Mouse (Mus musculus) urinary bladder, adult 2 months (tissue): Measurements from ENCODE around the gene B230219D22Rik. TPM values are rescaled to one million over a fixed set of nuclear protein-coding genes. Genes with fewer than 3 reads are reported as not detected.
A peak's percentile ranks its signal among the peaks of the same experiment; 100 is the strongest.

Source experiments
- DNase-seq: peaks from one replicate; pipeline ENCODE4 v3.0.0; 2022; ENCODE audit warnings: low spot score
- polyA plus RNA-seq: library from polyadenylated mRNA; depleted of rRNA; stranded (reverse); fragments of >200 nt; gene quantifications from 2 replicates; pipeline ENCODE4 v1.2.3, GENCODE M21; 2012; rRNA removed

The B230219D22Rik gene
- polyA plus RNA-seq, 1 experiment = 72.9 TPM

DNA sequence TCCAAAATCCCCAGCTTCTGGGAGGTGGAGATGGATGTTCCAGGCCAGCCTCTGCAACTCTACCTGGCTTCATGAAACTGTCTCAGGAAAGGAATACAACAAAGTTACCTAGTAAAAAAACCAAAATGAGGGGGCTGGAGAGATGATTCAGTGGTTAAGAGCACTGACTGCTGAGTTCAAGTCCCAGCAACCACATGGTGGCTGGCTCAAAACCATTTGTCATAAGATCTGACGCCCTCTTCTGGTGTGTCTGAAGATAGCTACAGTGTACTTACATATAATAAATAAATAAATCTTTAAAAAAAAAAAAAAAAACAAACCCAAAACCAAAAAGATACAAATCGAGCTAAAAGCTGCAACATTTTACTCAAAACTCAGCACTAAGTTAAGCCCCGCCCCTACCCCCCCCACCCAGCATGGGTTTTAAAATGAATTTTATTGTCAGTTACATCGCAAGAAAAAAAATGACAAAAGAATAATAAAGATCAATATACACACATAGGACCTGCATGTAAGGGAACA, 33.7 kb downstream of the B230219D22Rik start:
- no peak for DNase-seq

- DNase-seq = peak; percentile 85
These were observed 34.4 kb downstream of the B230219D22Rik start, which contains the start of gene Pcbd2 for GRCm38 (mm10) chr13:55727120-55727838. TSS of gene Pcbd2 (plus strand) at chr13:55727368.

- DNase-seq = peak; percentile 46
These were observed 34.9 kb downstream of the B230219D22Rik start for GRCm38 (mm10) chr13:55727839-55728238.

- no peak for DNase-seq
These were observed 37.8 kb downstream of the B230219D22Rik start for GRCm38 (mm10) chr13:55730716-55731115.

GRCm38 (mm10) chr13:55732121-55732520, 39.2 kb downstream of the B230219D22Rik start:
- DNase-seq = no peak

DNA sequence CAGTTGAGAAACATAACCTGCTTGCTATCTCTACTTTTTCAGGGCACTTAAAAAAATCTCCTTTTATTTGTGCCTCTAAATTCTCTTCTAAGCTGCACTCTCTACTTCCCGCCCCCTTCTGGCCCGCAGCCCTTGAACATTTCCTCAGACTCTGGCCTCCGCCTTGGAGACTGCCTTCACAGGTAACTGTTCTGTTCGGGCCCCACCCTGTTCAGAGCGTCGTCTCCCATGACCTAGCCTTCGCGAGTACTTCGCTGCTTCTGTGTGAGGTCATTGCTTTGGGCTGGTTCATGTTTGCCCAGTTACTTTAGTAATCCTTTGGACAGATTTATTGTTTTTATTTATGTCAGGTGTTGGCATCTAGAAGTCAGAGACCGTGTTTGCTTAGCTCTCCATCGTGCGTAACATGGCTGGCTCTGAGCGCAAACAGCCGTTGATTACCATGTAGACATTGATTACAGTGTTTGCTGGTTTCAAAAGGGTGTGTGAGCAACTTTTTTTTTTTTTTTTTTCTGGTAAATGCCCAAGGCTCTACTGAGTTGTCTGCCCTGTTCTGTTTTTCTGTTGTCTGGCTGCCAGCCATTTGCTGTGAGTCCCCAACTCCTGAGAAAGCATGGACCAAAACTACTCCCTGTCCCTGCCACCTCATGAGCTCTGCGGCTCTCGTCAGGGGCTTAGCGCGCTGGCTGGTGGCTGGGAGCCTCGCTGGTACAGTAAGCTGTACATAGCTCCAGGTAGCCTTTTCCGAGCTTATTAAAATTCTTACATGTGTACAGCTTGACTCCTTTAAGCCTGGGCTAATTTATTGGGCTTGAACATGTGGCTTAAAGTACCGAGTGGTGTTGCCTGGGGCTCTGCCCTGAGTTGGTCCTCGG, 40.9 kb downstream of the B230219D22Rik start:
- no peak for DNase-seq

- no peak for DNase-seq
These were observed 45.0 kb downstream of the B230219D22Rik start for GRCm38 (mm10) chr13:55737885-55738284.

- no peak for DNase-seq
These were observed 49.4 kb downstream of the B230219D22Rik start for GRCm38 (mm10) chr13:55742306-55742705.

Other genes starting within 250 kb of the B230219D22Rik start
- gene Grk6, start 248.1 kb upstream of the B230219D22Rik start, polyA plus RNA-seq = 37.4 and 42.4 TPM in 2 replicates
- gene Prr7, start 228.9 kb upstream of the B230219D22Rik start, polyA plus RNA-seq = 3.5 and 3.8 TPM in 2 replicates
- gene Dbn1, start 205.0 kb upstream of the B230219D22Rik start, polyA plus RNA-seq = 43.0 and 45.3 TPM in 2 replicates
- gene Pdlim7, start 179.4 kb upstream of the B230219D22Rik start, polyA plus RNA-seq = 382 and 383 TPM in 2 replicates
- gene Dok3, start 163.8 kb upstream of the B230219D22Rik start, polyA plus RNA-seq = 5.1 and 6.9 TPM in 2 replicates
- gene Ddx41, start 156.5 kb upstream of the B230219D22Rik start, polyA plus RNA-seq = 45.1 and 51.6 TPM in 2 replicates
- gene Fam193b, start 122.0 kb upstream of the B230219D22Rik start, polyA plus RNA-seq = 86.0 and 97.9 TPM in 2 replicates
- gene Tmed9, start 119.4 kb upstream of the B230219D22Rik start, polyA plus RNA-seq = 136 and 157 TPM in 2 replicates
- gene B4galt7, start 93.2 kb upstream of the B230219D22Rik start, polyA plus RNA-seq = 17.7 and 22.1 TPM in 2 replicates
- 44.0 and 46.8 TPM in 2 replicates for gene Caml, start 70.1 kb upstream of the B230219D22Rik start, polyA plus RNA-seq
- gene Ddx46, start 58.1 kb upstream of the B230219D22Rik start, polyA plus RNA-seq = 33.9 and 35.8 TPM in 2 replicates
- 47.4 and 47.8 TPM in 2 replicates for gene Txndc15, start 21.5 kb downstream of the B230219D22Rik start, polyA plus RNA-seq
- 66.6 and 70.3 TPM in 2 replicates for gene Pcbd2, start 34.2 kb downstream of the B230219D22Rik start, polyA plus RNA-seq
- 0.22 and 0.32 TPM in 2 replicates for gene Catsper3, start 91.4 kb downstream of the B230219D22Rik start, polyA plus RNA-seq
- gene Pitx1, start 143.1 kb downstream of the B230219D22Rik start, polyA plus RNA-seq = 64.7 and 83.9 TPM in 2 replicates